Mouse (Mus musculus): ENCODE data around the gene Tgoln1.

Gene Tgoln1

DNA sequence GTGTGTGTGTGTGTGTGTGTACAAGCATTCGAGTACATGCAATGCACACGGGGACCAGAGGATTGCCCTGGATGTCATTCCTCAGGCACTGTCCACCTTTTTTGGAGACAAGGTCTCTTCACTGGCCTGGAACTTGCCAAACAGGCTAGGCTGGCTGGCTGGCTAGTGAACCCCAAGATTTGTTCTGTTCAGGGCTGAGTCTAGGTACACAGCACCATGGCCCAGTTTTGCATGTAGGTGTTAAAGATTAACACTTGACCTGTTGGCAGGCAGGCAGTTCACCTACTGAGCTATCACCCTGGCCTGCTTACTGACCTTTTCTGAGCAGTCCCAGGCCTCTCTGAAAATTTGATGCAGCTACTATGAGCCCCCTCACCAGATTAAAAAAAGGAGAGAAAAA, 13.6 kb upstream of the Tgoln1 start:
- no peak for DNase-seq (ENCODE audit: low read depth, low spot score)

- DNase-seq (ENCODE audit: low read depth, low spot score) = no peak
Observed at GRCm38 (mm10) chr6:72627276-72627675, 10.5 kb upstream of the Tgoln1 start.

DNA sequence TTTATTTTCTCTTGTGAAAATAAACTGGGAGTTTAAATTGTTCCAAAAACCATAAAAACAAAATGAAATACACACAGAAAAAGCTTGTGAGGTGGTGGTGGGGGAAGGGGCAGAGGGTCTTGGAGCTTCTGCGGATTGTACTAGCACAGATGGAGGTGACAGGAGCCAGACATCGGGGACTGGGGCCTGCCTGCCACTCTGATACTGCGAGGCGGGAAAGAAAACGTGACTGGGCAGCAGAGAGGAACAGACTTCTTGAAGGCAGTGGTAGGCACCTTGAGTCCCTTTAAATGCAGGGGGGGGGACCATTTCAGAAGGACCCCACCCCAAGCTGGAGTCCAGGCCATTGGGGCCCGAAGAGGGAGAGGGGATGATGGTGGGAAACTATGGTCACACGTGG, 9.6 kb upstream of the Tgoln1 start:
- DNase-seq (ENCODE audit: low read depth, low spot score) = no peak

- no peak for DNase-seq (ENCODE audit: low read depth, low spot score)
Observed at GRCm38 (mm10) chr6:72623661-72624402, 7.0 kb upstream of the Tgoln1 start.

- DNase-seq (ENCODE audit: low read depth, low spot score) = no peak
Observed at GRCm38 (mm10) chr6:72622917-72623316, 6.1 kb upstream of the Tgoln1 start.

- no peak for DNase-seq (ENCODE audit: low read depth, low spot score)
Observed at GRCm38 (mm10) chr6:72620920-72621319, 4.1 kb upstream of the Tgoln1 start.

DNA sequence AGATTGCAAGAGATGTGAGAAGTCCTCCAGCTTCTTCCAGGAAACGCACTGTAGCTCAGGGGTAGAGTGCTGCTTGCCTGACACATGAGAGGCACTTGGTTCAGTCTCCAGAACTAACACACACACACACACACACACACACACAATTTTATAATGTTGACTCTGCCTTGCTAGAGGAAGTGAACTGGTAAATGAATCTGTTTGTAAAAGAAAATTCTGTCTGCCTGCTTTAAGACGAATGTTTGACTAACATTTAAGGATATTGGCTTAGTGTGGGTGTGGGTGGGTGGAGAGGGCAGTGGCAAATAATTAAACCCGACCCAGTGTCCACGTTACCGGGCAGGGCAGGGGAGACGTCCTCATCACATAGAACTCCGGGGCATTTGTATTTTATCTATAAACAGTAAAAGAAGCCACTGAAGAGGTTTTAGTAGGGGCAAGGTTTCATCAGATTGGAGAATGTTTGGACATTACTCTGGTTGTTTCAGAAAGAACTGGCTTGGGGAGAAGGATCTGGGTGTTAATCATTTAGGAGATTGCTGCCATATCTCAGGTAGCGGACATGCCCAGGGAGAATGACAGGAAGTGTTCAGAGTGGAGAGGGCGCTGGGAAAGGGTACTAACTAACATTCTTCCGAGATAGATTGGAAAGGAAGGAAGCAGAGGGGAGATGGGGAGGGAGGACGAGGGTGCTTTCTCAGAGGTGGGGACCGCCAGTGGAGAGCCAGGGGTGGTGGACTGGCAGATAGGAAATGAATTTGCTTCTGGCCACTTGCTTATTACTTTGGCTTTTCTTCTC, 3.1 kb upstream of the Tgoln1 start:
- no peak for DNase-seq (ENCODE audit: low read depth, low spot score)

DNA sequence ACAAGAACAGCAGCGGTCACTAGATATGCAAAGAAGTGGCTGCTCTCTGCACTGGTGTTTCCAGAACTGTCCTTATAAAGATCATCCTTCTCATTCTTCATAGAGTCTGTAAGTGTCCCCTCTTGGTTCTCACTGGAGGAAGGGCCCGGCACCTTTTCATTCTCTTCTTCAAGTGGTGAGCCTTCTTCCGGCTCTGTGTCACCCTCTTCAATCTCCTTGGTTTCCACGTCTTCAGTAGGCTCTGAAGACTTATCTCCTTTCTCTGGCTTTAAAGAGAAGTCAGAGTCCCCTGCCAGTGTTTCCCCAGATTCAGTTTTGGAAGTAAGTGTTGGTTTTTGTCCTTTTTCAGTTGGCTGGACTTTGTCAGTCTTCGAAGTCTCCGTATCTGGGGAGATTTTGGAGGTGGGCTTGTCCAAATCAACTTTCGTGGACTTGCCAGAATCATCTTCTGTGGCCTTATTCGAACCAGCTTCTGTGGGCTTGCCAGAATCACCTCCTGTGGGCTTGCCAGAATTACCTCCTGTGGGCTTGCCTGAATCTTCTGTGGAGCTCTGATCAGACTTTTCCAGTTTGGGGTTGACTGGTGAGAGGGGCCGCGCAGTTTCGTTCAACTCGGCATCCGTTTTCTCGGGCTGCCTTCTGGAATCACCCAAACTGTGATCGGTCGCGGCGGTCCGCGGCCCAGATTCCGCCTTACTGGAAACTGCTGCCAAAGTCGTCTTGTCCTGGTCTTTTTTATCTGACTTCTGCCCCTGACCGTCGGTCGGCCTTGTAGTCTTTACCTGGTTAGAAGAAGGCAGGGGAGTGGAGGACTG, 1.0 kb downstream of the Tgoln1 start:
- DNase-seq (ENCODE audit: low read depth, low spot score) = no peak

DNA sequence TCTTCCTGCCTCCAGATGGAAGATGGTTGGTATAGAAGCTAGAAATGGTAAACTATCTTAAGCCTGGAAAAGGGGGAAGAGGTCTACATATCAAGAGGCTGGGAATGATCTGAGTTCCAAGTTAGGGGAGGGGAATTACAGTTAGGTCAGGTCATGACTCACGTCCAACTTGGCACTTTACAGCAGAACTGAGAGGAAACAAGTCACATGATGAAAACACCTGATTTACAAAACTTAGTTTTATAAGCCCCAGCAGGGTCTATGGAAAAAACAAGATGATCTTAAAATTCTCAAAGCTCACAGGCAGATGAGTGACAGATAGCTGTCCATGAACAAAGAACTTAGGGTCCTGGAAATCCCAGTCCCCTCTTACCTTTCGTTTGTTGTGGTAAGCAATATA, 1.6 kb downstream of the Tgoln1 start:
- DNase-seq (ENCODE audit: low read depth, low spot score) = no peak

GRCm38 (mm10) chr6:72610261-72610660, 6.5 kb downstream of the Tgoln1 start:
- DNase-seq (ENCODE audit: low read depth, low spot score) = no peak

- DNase-seq (ENCODE audit: low read depth, low spot score) = no peak
Observed at GRCm38 (mm10) chr6:72608662-72609184, 8.1 kb downstream of the Tgoln1 start.

- DNase-seq (ENCODE audit: low read depth, low spot score) = no peak
Observed at GRCm38 (mm10) chr6:72607676-72608075, 9.1 kb downstream of the Tgoln1 start.

GRCm38 (mm10) chr6:72607060-72607459, 9.7 kb downstream of the Tgoln1 start:
- DNase-seq (ENCODE audit: low read depth, low spot score) = no peak

GRCm38 (mm10) chr6:72604066-72604465, 12.7 kb downstream of the Tgoln1 start:
- DNase-seq (ENCODE audit: low read depth, low spot score) = no peak

DNA sequence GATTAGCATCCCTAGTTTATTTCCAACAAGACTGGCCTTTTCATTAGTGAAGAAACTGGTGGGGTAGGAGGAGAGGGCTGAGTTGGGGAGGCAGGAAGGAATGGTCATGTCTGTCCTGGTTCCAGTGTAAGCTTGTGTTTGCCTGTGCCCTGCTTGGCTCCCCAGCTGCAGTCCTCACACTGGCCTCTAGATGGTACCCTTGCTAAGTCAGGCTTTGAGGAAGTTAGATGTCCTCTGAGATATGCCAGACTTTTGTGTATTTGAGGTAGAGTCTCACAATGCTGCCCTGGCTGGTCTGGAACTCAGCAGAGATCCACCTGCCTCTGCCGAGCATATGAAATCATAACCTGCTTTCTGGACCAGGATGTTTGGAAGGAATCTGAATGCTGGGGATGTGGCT, 15.1 kb downstream of the Tgoln1 start:
- peak; percentile 41 for DNase-seq (ENCODE audit: low read depth, low spot score)

DNA sequence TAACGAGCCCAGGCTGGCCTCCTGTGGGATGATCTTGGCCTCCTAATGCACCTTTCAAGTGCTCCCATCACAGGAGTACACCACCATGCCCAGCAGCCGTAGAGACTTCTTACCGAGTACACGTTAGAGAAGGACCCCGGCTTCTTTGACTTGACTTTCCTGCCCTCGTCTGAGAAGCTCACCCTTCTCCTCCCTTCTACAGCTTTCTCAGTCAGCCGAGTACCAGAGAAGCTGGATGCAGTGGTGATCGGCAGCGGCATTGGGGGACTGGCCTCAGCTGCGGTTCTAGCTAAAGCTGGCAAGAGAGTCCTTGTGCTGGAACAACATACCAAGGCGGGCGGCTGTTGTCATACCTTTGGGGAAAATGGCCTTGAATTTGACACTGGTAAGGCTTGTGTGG, 16.0 kb downstream of the Tgoln1 start:
- no peak for DNase-seq (ENCODE audit: low read depth, low spot score)

GRCm38 (mm10) chr6:72600216-72600615, 16.6 kb downstream of the Tgoln1 start:
- DNase-seq (ENCODE audit: low read depth, low spot score) = no peak

DNA sequence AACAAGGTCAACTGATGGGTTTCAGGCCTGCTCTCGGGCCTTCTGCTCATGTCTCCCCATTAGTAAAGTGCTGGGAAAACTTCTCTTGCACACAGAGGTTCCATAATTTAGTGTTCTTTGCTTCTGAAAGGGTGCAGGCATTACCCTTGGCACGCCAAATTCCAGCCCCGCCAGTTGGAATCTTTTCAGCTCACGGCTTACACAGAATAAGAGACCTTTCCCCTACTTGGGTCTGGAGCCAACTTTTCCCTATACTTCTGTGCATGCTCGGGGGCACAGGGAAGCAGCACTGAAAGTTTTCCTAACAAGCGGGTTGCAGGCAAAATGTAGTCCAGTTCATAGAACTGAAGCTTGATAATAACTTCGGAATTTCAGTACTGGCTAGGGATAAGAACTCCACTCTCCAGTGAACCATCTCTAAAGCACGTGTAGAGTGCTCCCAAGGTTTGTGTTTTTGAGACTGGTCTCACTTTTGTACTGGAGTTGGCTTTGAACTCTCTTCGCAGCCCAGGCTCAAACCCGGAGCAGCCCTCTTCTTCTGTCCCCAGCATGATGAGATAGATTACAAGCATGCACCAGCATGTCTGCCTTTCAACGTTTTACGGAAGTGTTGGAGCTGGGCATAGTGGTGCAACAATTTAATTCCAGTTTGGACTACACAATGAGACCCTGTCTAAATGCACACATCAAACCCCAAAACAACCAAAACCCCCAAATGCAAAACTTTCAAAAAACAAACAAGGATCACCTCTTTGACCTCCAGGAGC, 17.8 kb downstream of the Tgoln1 start:
- DNase-seq (ENCODE audit: low read depth, low spot score) = no peak

DNA sequence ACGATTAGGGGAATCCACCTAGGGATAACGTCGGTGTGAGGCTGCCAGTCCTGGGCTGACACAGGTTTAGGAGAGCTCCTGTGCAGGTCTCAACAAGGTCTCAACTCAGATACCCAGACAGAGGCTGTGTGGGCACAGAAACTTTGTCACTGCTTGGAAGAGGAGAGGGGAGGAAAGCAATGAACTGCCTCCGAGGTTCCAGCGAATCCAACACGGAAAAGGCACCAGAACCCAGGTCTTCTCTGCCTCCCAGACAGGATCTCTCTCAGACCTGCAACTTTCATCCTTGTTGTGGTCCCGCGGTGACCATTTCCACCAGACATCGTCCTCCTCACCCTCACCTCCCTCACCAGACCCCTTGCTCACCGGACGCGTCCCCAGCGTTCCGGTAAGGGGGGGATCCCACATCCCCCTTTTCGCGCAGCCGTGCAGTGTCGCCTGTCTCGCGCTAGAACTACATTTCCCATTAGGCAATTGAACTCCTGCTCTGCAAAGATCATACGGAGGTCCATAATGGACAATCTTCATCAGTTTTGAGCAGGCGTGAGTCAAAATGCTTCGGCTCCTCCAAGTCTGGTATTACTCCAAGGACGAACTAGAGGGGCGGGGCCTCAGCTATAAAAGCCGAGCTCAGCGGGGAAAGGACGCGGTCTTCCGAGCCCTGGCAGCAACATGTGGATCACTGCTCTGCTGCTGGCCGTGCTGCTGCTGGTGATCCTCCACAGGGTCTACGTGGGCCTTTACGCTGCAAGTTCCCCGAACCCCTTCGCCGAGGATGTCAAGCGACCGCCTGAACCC, 18.6 kb downstream of the Tgoln1 start, which contains the start of the genes Elmod3 and Retsat:
TSS of gene Elmod3 (minus strand) at position 458 of the 798 bp plus-strand sequence.
TSS of gene Retsat (plus strand) at position 520 of the 798 bp plus-strand sequence.
- DNase-seq (ENCODE audit: low read depth, low spot score) = peak; percentile 92

Measured in retina, postnatal 7 days (tissue).